Mouse (Mus musculus) c-Kit-positive CD71-positive TER-119-negative erythroid progenitor cells, embryonic 14.5 days (primary cell): ENCODE data around the gene C2cd2.

Experiments used
- DNase-seq: peaks from one replicate; pipeline ENCODE4 v3.0.0-alpha.2; 2013; ENCODE audit warnings: low read depth

C2cd2 gene

GRCm38 (mm10) chr16:97808881-97809280 is 153.5 kb downstream of the C2cd2 start:
- no peak for DNase-seq

- DNase-seq: no peak
Measured at GRCm38 (mm10) chr16:97805646-97806045, 156.8 kb downstream of the C2cd2 start.
